Mouse (Mus musculus) embryonic stem cell, embryonic (primary cell): ENCODE results near the gene Sft2d2.

Experiments
- CTCF ChIA-PET, 4 experiments: fragments of 300-600 bp in 2 of 4; fragments of 350-600 bp in 2 of 4; sonication (Branson Sonifier 250); formaldehyde crosslinking; loops; one replicate each; lab custom pipeline; 2022; ENCODE audit warnings: inconsistent platforms in 2 of 4; lab: Charles Lee
- POLR2A ChIA-PET, 4 experiments: fragments of 300-600 bp in 2 of 4; fragments of 350-600 bp in 2 of 4; sonication (Branson Sonifier 250); formaldehyde crosslinking; loops; one replicate each; lab custom pipeline; 2022; ENCODE audit warnings: antibody characterized with exemption in 4 of 4, inconsistent platforms in 1 of 4; lab: Charles Lee

Gene Sft2d2

DNA sequence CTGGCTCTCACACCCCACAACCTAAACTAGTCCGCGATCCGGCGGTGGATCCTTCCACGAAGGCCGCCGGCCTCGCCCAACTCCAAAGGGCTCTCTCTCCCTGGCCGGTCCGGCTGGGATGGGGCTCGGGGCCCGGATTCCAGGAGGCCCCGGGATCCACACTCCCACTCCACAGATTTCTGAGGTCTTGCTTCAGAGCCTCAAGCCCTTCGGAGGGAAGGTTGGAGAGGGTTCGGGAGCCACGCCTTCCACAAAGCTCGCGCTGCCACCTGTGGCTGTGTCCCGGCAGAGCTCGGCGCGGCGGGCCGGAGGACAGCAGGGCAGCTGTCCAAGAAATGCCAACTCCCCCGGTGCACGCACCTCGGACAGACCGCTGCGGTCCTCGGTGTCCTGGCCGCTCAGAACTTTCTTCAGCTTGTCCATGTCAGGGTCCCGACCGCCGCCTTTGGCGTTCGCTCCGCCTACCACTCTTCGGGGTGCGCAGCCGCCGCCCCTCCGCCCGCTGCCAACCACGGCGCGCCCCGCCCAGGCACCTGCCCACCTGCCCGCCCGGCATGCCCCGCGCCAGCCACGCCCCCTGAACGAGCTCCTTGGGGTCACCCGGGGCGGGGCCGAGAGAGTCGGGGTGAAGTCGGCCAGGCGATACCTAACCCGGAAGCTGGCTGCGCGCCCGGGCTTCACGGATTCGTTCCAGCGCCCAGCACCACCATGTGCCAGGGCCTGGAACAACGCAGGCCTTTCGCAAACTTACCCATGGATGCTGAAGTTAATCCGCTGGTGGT, at the start of gene Sft2d2:
Gene Sft2d2, minus strand, starts transcription at position 559 of the 782 bp plus-strand sequence.
- CTCF ChIA-PET: interaction anchor here in 2 of 4 experiments (0.6 to 1.2 kb wide), 4 partner anchors 11 to 62 kb away, joined by 3 to 4 read pairs (median 4); no protein-coding TSS in a partner anchor
- POLR2A ChIA-PET: interaction anchor here in 3 of 4 experiments (0.5 to 2.5 kb wide), 19 partner anchors 9 to 991 kb away, joined by 3 to 24 read pairs (median 3); partner anchors contain the start of genes Tiprl (in 3 of the 3), Atp1b1 (in 1 of the 3), Dcaf6 (in 1 of the 3) and Mpc2 (in 1 of the 3)

DNA sequence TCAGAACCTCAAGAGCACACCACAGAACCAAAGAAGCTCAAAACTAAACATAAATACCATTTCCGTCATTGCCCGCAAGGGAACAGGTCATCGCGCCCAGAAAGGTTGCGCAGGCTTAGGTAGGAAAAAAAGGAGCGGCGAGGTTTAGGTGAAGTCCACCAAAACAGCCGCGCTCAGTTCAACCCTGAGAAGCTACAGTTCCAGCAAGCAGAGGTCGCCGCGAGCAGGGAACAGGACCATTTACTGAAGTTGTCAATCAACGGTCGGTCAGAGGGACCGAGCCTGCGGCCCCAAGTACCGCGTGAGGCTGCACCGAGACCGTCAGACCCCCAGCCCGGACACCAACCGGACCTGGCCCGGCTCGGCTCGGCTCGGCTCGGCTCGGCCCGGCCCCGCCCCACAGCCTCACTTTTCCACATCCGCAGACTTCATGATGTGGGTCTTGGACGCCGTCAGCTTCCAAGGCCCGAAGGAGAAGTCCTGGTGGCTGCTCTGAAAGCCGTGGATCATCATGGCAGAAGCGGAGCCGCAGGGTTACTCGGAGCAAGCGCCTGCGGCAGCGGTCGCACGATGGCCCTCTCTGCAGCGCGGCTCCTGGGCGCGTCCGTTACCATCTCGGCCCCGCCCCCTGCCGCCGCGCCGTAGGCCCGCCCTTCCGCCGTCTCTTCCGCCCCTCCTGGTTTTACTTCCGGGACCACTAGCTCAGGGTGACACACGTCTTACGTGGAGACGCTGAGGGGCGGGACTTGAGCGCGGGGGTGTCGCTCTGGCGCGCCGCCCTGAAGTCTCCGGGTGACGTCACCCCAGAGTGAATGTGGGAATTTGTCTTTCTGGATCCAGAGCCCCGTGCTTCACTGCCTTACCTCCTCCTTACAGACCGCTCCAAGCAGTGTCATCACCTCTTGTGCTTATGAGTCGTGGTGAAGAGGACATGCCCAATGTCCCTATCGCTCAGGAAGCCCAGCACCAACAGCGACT, 42.4 kb upstream of the Sft2d2 start, which contains the start of gene Tiprl:
Gene Tiprl, minus strand, starts transcription at position 676 of the 978 bp plus-strand sequence.
- POLR2A ChIA-PET: interaction anchor here (0.5 to 3.2 kb wide), 56 partner anchors 9 to 1288 kb away, joined by 3 to 63 read pairs (median 4); partner anchors contain the start of genes Dcaf6 (in 3 of the 4), Mpc2 (in 3 of the 4), Sft2d2 (in 3 of the 4) and Mpzl1 (in 2 of the 4)
- CTCF ChIA-PET: interaction anchor here (0.7 to 1.2 kb wide), 7 partner anchors 15 to 400 kb away, joined by 3 to 5 read pairs (median 4); partner anchors contain the start of genes Dcaf6 (in 1 of the 4) and Mpc2 (in 1 of the 4)

DNA sequence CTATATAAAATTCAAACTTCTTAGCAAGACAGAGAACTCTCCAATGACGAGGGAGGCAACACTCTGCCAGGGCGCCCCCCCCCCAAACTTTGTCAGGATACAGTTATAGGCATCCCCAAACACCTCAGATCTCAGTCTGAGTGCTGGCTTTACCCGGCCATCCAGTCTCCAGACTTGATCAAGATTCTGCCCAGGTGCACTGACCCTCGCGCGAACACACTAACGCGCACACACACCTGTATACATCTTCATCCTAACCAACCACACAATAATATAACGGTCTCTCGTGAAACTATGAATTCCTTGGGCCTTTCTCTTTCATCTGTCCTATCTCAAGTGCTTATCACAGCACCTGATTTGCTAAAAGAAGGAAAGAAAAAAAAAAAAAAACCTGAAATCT, 41.6 kb upstream of the Sft2d2 start:
- ChIA-PET POLR2A (interaction anchor here (0.5 to 3.2 kb wide), 33 partner anchors 8 to 1287 kb away, joined by 3 to 63 read pairs (median 4); partner anchors contain the start of genes Sft2d2 (in 3 of the 4), Dcaf6 (in 2 of the 4), Mpc2 (in 2 of the 4) and Mpzl1 (in 2 of the 4)), CTCF (interaction anchor here in 2 of 4 experiments (0.7 to 1.2 kb wide), 2 partner anchors 85 to 401 kb away, joined by 3 to 5 read pairs; no protein-coding TSS in a partner anchor)

DNA sequence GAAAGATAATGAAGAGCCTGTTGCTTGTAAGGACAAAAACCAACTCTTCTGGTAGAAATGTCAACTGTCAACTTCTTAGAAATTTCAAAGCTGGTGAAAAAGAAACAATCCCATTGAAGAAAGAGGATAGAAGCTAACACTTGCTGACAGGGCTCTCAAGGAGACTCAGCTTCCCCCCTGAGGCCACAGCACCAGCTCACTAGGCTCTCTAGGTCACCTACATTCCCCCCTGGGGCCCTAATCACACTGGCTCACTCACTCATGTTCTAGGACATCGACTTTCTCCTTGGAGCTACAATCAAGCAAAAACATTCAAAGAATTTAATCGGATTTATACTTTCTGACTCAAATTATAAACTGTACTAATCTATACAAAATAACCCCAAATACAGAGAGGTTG, 39.6 kb upstream of the Sft2d2 start:
- POLR2A ChIA-PET: interaction anchor here in 1 of 4 experiments (0.6 to 1.3 kb wide), 2 partner anchors 227 to 1004 kb away, joined by 4 to 5 read pairs; partner anchors contain the start of genes Dcaf6 and Mpc2
- CTCF ChIA-PET: no interaction called here

DNA sequence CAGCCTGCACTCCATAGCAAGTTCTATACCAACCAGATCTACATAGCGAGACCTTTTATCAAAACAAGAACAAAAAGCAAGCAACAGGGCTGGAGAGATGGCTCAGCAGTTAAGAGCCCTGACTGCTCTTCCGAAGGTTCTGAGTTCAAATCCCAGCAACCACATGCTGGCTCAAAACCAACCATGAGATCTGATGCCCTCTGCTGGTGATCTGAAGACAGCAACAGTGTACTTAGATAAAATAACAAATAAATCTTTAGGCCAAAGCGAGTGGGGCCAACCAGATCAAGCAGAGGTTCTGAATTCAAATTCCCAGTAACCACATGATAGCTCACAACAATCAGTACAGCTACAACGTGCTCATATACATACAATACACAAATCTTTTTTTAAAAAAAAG, 36.5 kb upstream of the Sft2d2 start:
- CTCF ChIA-PET: interaction anchor here in 1 of 4 experiments (1.1 kb wide), 1 partner anchor 36 kb away, joined by 3 read pairs; the partner anchor contains the start of gene Sft2d2

DNA sequence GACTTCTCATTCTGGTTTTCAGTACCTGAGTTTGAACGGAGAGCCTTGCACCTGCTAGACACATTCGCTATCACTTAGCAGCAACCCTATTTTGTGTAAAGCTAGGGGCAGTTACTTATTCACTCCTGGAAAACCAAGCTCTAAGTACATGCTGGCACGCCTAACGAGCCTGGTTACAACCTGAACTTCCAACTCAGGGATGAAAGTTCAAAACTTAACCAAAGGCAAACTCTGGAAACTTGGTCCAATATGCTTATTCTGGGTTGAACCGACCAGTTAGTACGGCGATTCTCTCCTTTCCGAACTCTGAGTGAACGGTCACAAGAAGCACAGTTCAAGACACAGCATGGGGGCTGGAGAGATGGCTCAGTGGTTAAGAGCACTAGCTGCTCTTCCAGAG, 35.3 kb upstream of the Sft2d2 start:
- CTCF ChIA-PET: interaction anchor here in 1 of 4 experiments (1.1 kb wide), 2 partner anchors 35 to 116 kb away, joined by 3 read pairs; partner anchors contain the start of gene Sft2d2
- POLR2A ChIA-PET: interaction anchor here in 1 of 4 experiments (1.5 kb wide), 1 partner anchor 12 kb away, joined by 3 read pairs; no protein-coding TSS in a partner anchor

More for the DNA sequence above, 36.5 kb upstream of the Sft2d2 start:
- POLR2A ChIA-PET: interaction anchor here in 1 of 4 experiments (1.1 to 1.5 kb wide), 2 partner anchors 9 to 11 kb away, joined by 3 read pairs; no protein-coding TSS in a partner anchor

DNA sequence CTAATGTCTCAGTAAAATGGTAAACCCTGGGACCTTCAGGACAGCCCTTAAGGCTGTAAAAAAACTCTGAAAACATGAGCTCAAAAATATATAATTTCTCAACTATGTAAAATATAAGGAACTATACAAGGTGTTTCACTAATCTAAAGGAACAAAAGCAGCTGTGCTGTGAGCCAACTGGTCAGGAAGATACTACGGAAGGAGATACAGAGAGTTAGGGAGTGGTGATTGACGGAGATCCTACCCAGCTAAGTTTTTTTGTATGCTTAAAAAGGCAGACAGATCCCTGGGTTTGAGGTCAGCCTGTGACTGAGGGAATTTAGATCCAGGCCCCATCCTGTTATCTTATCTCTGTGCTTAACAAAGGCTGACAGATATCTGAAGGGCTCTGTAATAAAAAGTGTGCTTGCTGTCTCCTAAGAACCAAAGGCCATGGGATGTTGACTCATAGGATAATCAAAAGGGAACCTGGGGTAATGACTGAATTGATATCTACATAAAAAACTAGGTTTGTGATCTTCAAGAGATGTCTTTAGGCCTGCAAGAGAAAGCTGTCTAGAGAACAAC, 22.9 kb upstream of the Sft2d2 start:
- POLR2A ChIA-PET: interaction anchor here in 2 of 4 experiments (0.7 to 0.8 kb wide), 2 partner anchors 19 to 1199 kb away, joined by 3 read pairs; partner anchors contain the start of gene Tiprl (in 1 of the 2)
- CTCF ChIA-PET: no interaction called here

DNA sequence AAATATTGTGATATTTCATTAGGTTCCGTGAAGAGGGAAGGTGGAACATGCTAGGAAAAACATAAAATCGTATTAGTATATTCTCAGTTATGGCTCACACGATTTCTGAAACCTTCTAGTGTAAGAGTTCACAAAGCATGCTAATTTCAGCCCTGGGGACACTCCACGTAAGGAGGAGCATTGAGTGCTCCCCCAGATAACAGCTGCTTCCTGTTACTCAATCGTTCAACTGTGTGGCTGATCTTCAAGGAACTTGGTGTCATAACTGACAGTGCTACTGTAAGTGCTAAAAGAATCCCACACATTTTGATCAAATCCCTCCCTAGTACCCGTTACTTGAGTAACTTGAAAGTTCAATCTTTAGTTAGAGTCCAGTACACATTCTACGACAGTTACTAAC, 21.6 kb upstream of the Sft2d2 start:
- CTCF ChIA-PET: no interaction called here
- POLR2A ChIA-PET: no interaction called here

DNA sequence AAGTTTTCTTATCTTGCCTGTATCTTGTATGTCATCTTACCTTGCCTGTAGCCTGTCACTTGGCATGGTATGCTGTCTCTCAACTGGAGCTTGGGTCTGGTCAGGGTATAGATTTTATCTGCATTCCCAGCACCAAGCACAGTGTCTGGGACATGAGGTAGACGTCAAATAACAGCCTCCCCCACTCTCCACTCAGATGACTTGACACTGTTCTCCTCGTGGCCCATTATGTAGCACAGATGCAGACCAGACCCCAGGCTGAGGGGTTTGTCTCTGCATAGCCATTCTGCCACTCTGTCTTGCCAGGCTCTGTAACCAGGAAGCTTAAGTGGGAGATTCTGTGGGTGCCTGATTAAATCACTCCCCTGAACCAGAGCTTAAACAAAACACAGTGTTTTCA, 11.4 kb upstream of the Sft2d2 start:
- POLR2A ChIA-PET: interaction anchor here in 1 of 4 experiments (3.0 kb wide), 1 partner anchor 11 kb away, joined by 12 read pairs; the partner anchor contains the start of gene Sft2d2
- CTCF ChIA-PET: no interaction called here

DNA sequence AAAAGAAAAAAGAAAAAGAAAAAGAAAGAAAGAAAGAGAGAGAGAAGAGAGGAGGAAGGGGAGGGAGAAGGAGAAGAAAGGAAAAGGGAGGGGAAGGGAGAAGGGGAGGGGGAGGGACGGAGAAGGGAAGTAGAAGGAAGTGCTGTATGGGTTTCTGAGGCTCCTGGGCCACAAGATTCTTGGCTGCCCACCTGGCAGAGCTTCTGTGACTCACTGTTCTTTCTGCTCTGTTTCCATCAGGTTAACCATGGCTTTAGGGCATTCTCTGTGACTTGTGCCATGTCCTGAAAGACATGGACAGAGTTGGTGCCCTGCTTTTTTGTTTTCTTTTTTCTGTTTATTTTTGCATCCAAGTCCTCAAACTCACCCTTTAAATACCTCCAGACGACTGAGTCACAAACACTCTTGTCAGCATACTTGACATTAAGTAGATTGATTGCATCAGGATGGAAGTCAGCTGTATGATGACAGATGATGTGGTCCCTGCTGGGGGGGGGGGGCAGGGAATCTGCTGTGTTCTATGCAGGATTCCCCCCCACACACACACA, 9.3 kb upstream of the Sft2d2 start:
- POLR2A ChIA-PET: interaction anchor here in 1 of 4 experiments (1.0 kb wide), 1 partner anchor 9 kb away, joined by 3 read pairs; the partner anchor contains the start of gene Sft2d2
- CTCF ChIA-PET: no interaction called here

DNA sequence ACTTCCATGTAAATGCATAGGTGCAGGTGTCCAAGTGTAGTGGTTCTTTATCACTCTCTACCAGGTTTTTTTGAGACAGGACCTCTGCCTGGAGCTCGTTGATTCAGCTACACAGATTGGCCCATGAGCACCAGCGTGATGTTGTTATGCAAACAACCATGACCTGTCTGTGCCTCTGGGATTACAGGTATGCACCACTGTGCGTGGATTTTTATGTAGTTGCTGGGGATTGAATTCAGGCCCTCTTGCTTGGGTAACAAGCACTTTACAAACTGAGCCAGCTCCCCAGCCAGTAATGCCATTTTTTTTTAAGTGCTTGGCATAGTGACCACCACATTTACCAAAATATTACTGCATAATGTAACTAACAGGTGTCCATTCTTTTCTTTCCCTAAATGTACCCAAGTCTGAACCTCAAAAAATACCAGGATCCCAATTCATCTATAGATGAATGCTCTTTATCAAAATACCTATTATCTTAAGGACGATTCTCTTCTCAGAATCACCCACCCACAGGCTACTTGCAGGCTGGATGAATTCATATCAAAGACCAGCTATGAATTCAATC, 7.3 kb upstream of the Sft2d2 start:
- ChIA-PET POLR2A (interaction anchor here in 1 of 4 experiments (1.4 to 1.5 kb wide), 2 partner anchors 36 to 259 kb away, joined by 5 read pairs; partner anchors contain the start of genes Dcaf6, Mpc2 and Tiprl), CTCF (interaction anchor here in 1 of 4 experiments (1.0 kb wide), 1 partner anchor 18 kb away, joined by 3 read pairs; no protein-coding TSS in a partner anchor)

DNA sequence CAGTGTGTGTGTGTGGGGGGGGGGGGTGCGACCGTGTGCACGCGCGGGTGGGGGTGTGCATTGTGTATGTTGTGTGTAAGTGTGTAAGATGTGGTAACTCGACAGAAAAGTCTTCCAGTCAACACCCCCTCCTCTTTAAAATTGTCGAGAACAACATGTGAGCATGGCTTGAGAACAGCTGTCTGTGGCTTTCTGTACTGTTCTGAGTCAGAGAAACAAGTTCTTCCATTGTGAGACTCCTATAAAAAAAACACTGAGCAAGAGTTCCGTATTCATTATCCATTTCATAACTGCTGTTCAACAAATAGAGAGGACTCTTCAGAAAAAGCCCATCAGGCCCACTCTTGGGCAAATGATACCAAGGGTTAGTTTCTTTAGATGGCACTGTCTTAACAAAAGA, 6.5 kb upstream of the Sft2d2 start:
- ChIA-PET CTCF (no interaction called here), POLR2A (interaction anchor here in 1 of 4 experiments (1.4 to 1.5 kb wide), 2 partner anchors 36 to 260 kb away, joined by 5 read pairs; partner anchors contain the start of genes Dcaf6, Mpc2 and Tiprl)

DNA sequence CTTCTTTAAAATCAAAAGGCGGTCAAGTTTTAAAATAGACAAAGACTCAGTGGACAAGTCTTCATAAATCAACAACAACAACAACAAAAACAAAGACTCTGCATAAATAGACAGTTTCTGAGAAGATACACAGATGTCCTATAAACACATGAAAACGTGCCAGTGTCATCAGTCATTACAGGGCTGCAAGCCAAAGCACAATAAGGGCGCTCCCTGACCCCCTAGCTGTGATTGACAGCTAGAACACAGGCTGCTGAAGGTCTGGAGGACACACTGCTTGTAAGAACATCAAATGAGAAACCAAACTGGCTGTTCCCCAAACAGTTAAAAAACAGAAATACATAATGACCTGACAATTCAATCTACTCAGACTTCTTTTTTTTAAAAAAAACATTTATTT, 5.4 kb upstream of the Sft2d2 start:
- ChIA-PET CTCF (no interaction called here), POLR2A (no interaction called here)

DNA sequence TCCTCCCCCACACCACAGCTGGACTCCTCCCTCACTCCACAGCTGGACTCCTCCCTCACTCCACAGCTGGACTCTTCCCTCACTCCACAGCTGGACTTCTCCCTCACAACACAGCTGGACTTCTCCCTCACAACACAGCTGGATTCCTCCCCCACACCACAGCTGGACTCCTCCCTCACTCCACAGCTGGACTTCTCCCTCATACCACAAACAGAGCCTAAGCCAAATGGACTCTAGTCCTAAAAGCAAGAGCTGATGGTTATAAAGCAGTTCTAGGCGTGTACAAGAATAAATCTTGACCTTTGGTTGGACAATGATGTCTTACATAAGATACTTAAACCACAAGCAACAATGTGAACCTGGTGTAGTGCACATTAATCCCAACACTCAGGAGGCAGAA, 4.7 kb upstream of the Sft2d2 start:
- ChIA-PET POLR2A (interaction anchor here in 1 of 4 experiments (0.7 to 1.1 kb wide), 2 partner anchors 12 to 14 kb away, joined by 3 read pairs; no protein-coding TSS in a partner anchor), CTCF (no interaction called here)

DNA sequence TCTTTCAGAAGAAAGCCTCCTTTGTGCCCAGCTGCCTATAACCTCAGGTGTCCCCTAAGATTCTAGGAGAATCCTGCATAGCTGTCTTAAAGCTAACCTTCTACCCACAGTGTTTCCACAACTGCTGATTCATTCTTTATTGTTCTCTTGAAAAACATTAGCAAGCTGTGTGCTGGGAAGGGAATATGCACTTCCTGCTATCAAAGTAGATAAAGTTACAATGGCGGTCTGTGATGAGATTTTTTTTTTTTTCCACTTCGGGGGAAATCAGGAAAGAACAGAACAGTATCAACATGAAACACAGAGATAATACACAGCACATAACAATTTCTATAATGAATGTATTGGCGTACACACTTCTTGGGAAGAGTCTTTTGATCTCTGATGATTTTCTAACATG, 3.6 kb upstream of the Sft2d2 start:
- ChIA-PET CTCF (interaction anchor here in 2 of 4 experiments (0.7 kb wide), 2 partner anchors 14 to 248 kb away, joined by 3 read pairs; no protein-coding TSS in a partner anchor), POLR2A (interaction anchor here in 3 of 4 experiments (0.7 to 1.4 kb wide), 5 partner anchors 13 to 624 kb away, joined by 3 to 5 read pairs (median 3); partner anchors contain the start of genes Mpc2 (in 1 of the 3) and Tiprl (in 1 of the 3))

DNA sequence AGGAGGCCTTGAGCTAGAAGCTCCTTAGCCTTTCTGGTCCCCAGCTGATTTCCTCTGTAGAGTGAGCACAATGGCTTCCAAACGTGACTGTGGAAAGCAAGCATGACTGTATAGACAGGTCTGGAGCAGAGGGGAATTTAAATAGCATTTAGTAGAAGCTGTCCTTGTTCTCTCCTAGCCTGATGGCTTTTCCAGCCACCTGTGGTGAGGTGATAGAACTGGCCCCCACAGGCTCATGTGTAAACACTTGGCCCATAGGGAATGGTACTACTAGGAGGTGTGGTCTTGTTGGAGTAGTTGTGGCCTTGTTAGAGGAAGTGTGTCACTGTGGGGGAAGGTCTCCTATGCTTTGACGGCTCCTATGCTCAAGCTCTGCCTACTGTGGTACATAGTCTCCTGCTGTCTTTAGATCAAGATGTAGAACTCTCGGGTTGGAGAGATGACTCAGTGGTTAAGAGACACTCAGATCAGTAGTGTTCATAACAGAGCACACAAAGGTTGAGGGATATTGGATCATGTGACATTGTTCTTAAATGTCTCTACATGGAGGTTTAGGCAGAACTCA, 1.2 kb upstream of the Sft2d2 start:
- ChIA-PET CTCF (interaction anchor here in 1 of 4 experiments (1.2 kb wide), 1 partner anchor 34 kb away, joined by 3 read pairs; no protein-coding TSS in a partner anchor), POLR2A (interaction anchor here in 2 of 4 experiments (1.1 to 2.5 kb wide), 8 partner anchors 8 to 737 kb away, joined by 3 to 24 read pairs (median 5); partner anchors contain the start of genes Atp1b1 (in 1 of the 2) and Tiprl (in 1 of the 2))
